8 mouse cellular contexts compared by ENCODE assay signal in the genomic region with DNA sequence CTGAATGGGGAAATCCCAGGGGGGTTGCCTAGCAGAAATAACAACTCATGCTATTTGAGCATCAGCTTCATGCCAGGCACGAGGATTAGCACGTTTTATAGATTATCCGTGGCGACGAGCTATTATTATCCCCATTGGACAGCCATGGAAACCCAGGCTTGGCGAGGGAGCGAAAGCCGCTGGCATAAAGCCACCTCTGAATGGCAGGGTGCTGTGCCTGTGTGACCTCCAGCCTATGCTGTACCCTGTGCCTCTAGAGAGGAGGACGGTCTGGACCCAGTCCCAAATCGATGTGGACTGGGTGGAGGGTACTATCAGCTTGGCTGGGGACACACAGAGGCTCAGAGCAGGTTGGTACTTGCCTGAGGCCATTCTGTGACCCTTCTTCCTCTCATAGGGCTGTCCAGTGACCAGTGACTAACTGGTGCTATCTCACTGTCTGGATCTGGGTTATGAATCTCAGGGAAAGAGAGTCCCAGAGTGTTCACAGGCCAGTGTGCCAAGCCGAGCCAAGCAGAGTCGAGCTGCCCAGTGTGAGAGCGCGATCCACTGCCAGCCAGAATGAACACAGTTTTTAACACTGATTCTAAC. TPM values are rescaled to one million over a fixed set of nuclear protein-coding genes. Genes with fewer than 3 reads are reported as not detected.
A peak's percentile ranks its signal among the peaks of the same experiment; 100 is the strongest.
DNase-seq lines count a peak whose midpoint lies in the region; ATAC-seq lines count a peak whose summit lies in the region.
"Had no signal": no experiment of that assay in that cellular context is flagged by ENCODE, and none has a peak within 500 bp of the region (broad histone marks: within the 10 kb centered on the region; RNA-seq: fewer than 3 reads in every experiment).

No protein-coding gene starts in this region.

- H3K9me3 ChIP-seq in neural tube, embryonic 15.5 days (replicated peaks): no peaks in the 10 kb centered on the region

- intact Hi-C loops in left cerebral cortex, postnatal 14 days (cut with DNase I): no loop called here
- intact Hi-C loops in left cerebral cortex, postnatal 10 days (cut with DNase I): no loop called here
- intact Hi-C loops in heart, postnatal 10 days (cut with DNase I): no loop called here

- H3K27me3 ChIP-seq in neural tube, embryonic 15.5 days (replicated peaks): no peaks in the 10 kb centered on the region

- H3K27ac ChIP-seq in neural tube, embryonic 15.5 days (replicated peaks): peak overlapping the region; percentile 64

- peak; percentile 50 for ATAC-seq in neural tube, embryonic 15.5 days (ENCODE audit: low FRiP score)
- no peak for ATAC-seq in activated CD4-positive, CD25-positive, alpha-beta regulatory T cell, adult 4 months

- peaks cover 59% of the 10 kb centered on the region for H3K4me1 ChIP-seq in neural tube, embryonic 15.5 days

- peak; percentile 22 to 35 for DNase-seq in left cerebral cortex, postnatal 14 days (ENCODE audit: low spot score in 2 of 2)
- DNase-seq in left cerebral cortex, postnatal 10 days (ENCODE audit: extremely low spot score in 1 of 2, low spot score in 2 of 2): no peak
- peak; percentile 77 for DNase-seq in cerebellum, adult 9-11 months
- DNase-seq in heart, postnatal 10 days: peak; percentile 67 to 83
- no peak for DNase-seq in right cerebral cortex, adult 18-20 months

- no peak overlapping the region for H3K4me3 ChIP-seq in neural tube, embryonic 15.5 days (replicated peaks)

- no peak overlapping the region for H3K9ac ChIP-seq in neural tube, embryonic 15.5 days (replicated peaks)

- no peak overlapping the region for H3K4me2 ChIP-seq in neural tube, embryonic 15.5 days

- 36% methylated on average over 14 of the region's 14 CpGs for WGBS in neural tube, embryonic 15.5 days

- H3K36me3 ChIP-seq in neural tube, embryonic 15.5 days: no peaks in the 10 kb centered on the region

RNA-seq across cellular contexts. Expression of gene Col27a1, which starts 16.3 kb away (rescaled TPM):
- total RNA-seq in left cerebral cortex, postnatal 14 days (2021): 1 to 10 TPM; 3.1 to 3.4 TPM
- 1 to 10 TPM; 2.5 to 3.3 TPM for total RNA-seq in left cerebral cortex, postnatal 10 days (2021)
- total RNA-seq in heart, postnatal 10 days (2021): 1 to 10 TPM; 3.8 to 4.8 TPM
- polyA plus RNA-seq in neural tube, embryonic 15.5 days (2015; fragmentation: Nextera tagmentation; extraction: Ambion mirVana): 2.8 and 4.5 TPM in 2 replicates
- under 1 TPM; 0.45 to 0.60 TPM for polyA plus RNA-seq in activated CD4-positive, CD25-positive, alpha-beta regulatory T cell, adult 4 months (2017; shearing (Covaris generic))

RNA-seq across cellular contexts. Expression of gene Kif12, which starts 58.2 kb away (rescaled TPM):
- not detected for total RNA-seq in left cerebral cortex, postnatal 14 days (2021)
- total RNA-seq in left cerebral cortex, postnatal 10 days (2021): not detected
- not detected for total RNA-seq in heart, postnatal 10 days (2021)
- polyA plus RNA-seq in neural tube, embryonic 15.5 days (2015; fragmentation: Nextera tagmentation; extraction: Ambion mirVana): 0.05 and 8.4 TPM in 2 replicates
- polyA plus RNA-seq in activated CD4-positive, CD25-positive, alpha-beta regulatory T cell, adult 4 months (2017; shearing (Covaris generic)): not detected
- polyA plus RNA-seq: embryonic facial prominence, embryonic 11.5 days had no signal

Comparison
In these comparisons a context has a peak if more than half of its experiments do, and no peak if none do; other contexts are left out.
1. DNase-seq: peak in left cerebral cortex, postnatal 14 days (2 of 2), cerebellum, adult 9-11 months (single experiment) and heart, postnatal 10 days (2 of 2); none in left cerebral cortex, postnatal 10 days (0 of 2) and right cerebral cortex, adult 18-20 months (single experiment).